Mouse (Mus musculus): ENCODE data around the gene Tmem145.

Tmem145 gene

DNA sequence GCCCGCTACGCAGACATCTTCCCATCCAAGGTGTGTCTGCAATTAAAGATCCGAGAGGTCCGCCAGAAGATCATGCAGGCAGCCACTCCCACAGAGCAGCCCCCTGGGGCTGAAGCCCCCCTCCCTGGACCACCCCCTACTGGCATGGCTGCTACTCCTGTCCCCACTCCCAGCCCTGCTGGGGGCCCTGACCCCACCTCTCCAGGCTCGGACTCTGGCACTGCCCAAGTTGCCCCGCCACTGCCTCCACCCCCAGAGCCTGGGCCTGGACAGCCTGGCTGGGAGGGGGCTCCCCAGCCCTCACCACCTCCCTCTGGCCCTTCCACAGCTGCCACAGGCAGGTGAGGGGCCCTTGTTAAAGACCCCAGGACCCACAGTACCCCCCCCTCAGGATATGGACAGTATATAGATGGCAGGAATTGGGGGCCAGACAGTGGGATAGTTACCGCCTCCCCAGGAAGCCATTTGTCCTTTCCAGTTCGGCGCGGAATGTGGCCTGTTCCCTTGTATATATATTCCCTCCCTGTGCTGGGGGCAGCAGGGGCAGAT lies 12.6 kb upstream of the Tmem145 start:
- DNase-seq (ENCODE audit: extremely low spot score): no peak

DNA sequence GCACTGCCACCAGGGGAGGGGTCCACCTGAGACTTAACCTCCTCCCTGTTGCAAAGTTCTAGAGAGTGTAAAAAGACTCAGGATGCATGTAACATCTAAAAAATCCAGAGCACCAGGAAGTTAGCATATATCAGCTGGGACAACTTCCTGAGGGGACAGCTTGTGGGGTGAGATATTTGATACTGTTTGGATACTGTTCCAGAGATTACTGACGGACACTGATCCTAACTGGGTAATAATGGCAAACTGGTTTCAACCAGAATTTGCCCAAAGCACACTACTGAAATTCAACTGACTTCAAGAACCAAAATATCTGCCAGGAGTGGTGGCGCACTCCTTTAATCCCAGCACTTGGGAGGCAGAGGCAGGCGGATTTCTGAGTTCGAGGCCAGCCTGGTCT lies 11.4 kb upstream of the Tmem145 start:
- DNase-seq (ENCODE audit: extremely low spot score): no peak

DNA sequence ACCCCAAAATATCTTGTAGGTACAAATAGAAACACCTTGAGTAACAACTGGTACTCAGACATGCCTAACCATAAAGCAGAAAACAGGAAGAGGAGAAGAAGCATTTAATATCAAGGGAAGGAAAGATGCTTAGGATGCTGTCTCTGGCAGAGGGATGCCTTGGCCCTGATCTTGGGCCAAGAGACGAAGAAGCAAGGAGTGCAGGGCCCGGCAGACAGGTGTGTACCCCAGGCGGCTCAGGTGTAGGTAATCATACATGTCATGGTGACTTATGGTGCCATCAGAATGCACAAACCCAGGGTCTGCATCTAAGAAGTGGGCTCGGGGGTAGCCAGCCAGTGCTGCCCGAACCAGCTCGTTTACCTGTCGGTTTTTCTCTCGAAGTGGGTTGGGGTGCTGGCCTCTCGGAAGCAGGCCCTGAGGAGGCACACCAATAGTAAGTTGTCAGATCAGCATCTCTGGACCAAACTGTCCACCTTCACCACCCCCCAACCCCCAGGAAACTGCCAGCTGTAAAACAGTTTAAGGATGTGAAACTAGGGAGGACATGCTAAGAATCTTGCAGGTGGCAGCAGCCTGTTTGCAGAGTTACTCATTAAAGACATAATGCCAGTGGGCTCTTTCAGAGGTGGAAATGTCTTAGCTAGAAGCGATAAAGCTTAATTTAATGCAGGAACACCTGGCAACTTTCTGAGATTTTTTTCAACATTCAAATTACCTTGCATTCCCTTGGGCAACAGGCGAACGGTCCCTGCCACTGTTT lies 10.8 kb upstream of the Tmem145 start:
- DNase-seq (ENCODE audit: extremely low spot score): no peak

DNA sequence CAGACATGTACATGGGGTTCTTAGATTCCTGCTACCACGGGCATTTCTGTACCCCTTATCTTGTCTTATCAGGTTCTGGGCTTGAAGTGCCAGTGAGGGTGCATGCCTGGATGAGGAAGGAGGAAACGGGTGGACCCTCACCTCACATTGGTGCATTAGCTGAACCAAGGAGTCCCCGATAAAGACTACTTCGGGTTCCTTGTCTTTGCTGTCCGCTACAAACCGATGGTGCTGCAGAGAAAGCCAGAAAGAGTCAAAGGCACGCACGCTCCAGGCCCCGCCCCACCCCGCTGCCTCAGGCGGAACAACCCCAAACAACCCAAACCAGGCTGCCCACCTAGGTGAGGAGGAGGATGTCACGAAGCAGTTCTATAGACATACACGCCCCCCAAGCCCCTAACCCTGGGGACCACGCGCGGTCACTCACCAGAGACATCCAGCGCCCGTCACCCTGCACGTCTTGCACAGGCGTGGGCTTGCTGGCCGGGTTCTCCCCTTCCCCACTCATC lies 8.9 kb upstream of the Tmem145 start:
- DNase-seq (ENCODE audit: extremely low spot score): no peak

DNA sequence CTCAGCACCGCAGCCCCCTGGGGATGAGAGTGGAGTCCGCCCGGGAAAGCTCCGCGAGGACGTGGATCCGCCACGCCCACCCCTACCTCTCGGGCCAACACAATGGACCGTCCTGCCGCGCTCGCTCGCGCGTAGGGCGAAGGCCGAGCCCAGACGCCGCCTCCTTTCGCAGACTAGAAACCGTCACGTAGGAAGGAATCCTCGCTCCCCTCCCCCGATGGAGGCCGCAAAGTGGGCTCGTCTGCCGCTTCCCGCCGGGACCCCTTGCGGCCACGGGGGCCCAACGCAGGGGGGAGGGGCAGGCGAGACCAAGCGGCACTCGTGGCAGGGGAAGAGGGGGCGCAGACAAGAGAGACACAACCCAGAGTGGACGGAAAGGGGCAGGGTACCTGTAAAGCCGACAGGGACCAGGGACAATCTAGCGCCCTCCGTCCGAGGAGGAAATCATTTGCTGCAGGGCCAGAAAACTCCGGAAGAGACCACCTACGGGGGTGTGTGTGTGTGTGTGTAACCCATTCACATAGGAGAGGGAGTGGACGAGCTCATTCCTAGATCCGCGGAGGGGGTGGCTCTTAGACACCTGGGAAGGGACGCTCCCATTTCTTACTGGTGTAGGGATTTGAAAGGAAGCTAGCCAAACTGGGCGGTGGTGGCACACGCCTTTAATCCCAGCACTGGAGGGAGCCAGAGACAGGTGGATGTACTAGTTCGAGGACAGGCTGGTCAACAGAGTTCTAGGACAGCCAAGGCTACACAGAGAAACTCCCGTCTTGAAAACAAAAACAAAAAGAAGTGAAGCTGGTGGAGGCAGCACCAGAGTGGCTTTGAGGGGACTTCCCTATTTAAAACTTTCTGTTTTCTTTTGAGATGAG lies 8.2 kb upstream of the Tmem145 start, which contains the start of gene Pafah1b3:
Gene Pafah1b3 (minus strand): TSS at position 533 of the 872 bp plus-strand sequence.
- peak; percentile 94 for DNase-seq (ENCODE audit: extremely low spot score)

DNA sequence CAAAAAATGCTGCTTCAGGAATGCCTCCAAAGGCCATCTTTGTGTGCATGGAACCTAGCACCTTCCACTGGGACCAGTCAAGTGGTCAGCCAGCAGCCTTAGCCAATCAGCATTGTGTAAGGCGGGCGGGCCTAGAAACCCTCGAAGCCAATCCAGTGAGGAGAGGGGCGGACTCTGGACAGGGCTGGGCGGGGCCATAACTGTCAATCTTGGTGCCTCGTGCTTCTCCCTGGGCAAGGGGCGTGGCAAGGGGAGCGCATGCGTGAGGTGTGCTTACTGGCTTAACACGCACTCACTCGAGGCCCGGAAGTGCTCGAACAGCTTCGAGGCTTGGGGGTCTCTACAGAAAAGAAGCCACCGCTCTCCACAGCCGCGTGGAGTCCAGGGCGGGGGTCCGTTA lies 4.8 kb upstream of the Tmem145 start, which contains the start of gene Prr19:
Gene Prr19 (plus strand): TSS at position 349 of the 400 bp plus-strand sequence.
- peak; percentile 66 for DNase-seq (ENCODE audit: extremely low spot score)

DNA sequence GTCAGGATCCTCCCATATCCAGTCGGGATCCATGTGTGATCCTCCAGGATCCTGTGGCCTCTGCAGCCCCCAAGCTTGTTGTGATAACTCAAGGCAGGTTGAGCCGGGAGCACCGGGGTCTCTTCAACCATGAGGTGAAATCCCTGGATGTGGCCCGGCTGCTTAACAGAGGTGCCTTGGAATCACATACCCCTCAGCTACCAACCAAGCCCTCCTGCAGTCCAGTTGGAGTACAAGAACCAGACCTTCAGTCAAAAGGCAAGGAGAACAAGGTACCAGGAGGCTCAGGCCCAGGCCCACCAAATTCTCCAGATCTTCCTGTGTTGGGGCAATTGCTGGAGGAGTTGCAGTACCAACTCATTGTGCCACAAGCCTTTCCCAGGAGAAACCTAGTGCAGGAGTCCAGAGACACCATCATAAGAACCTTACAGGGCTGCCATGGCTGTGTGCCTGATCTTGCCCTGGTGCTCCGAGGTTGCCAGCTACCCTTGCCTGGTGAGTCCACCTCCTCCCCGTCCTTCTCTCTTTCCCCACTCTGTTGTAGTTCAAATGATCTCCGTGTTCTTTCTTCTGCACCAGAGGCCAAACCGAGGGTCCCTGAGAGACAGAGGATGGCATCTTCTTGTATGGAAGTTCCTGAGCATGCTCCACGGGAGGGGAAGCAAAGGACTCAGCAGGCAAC lies 2.8 kb upstream of the Tmem145 start:
- no peak for DNase-seq (ENCODE audit: extremely low spot score)

DNA sequence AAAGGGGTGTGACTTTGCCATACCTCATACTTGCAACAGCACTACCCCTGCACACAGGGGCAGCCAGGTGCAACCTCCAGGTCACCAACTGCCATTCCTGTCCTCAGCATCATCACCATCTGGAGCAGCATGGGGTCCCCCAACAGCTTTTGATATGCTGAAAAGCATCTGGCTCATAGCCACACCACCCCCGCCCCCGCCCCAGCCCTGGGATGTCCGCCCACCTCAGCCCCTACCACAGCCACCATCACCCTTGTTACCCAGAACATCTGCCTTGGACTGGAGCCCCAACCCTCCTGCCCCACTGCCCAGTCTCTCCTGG lies 2.3 kb upstream of the Tmem145 start:
- no peak for DNase-seq (ENCODE audit: extremely low spot score)

DNA sequence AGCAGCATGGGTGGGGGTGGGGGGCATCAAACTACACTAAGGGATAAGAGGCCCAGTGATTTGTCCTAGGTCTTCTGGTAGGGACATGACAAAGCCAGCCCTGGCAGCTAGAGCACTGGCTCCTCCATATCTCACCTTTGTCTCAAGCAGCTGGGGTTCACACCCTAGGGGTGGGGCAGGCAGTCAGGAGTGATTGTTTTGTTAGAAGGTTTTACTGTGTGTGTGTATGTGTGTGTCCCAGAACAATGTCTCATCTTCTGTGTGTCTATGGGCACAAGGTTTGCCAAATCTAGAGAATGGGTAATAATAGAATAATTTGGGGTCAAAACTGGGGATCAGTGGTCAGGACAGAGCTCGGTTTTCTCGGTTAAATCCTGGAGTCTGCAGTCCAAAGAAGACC lies 425 bp upstream of the Tmem145 start:
- DNase-seq (ENCODE audit: extremely low spot score): no peak

DNA sequence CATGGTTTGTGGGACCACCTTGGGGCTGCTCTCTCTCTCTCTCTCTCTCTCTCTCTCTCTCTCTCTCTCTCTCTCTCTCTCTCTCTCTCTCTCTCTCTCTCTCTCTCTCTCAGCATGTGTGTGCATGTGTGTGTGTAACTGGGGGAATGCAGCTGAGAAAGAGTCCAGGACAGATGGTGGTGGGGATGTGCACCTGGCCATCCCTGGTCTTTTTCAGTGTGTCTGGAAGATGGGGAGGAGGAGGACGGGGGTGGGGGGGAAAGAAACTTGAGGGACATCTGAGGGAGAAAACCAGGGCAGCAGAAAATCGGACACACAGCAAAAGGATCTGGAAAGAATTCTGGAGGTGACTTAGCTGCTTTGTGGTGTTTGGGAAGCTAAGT lies 699 bp downstream of the Tmem145 start:
- no peak for DNase-seq (ENCODE audit: extremely low spot score)

DNA sequence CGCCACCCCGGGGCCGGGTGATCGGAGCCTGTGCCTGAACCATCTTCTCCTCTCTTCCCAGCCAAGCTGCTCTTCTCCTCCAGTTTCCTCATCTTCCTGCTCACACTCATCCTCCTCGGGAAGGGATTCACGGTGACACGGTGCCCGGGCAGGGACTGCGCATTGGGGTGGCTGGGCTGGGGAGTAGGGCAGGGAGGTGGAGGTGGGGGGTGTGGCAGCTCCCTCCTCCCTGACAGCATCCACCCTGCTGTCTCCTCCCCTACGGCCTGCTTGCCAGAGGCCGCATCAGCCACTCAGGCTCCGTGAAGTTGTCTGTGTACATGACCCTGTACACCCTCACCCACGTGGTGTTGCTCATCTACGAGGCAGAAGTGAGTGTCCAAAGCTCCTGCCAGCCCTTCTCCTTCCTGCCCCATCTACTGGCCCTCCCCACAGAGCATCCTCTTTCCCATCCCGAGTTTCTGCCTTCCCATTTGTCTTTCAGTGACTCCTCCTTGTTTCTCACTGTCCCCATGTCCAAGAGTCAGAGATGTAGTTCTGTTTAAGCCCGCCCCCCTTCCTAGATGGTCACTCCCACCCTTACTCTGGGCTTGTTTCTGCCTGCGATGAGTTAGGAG lies 2.9 kb downstream of the Tmem145 start:
- no peak for DNase-seq (ENCODE audit: extremely low spot score)

DNA sequence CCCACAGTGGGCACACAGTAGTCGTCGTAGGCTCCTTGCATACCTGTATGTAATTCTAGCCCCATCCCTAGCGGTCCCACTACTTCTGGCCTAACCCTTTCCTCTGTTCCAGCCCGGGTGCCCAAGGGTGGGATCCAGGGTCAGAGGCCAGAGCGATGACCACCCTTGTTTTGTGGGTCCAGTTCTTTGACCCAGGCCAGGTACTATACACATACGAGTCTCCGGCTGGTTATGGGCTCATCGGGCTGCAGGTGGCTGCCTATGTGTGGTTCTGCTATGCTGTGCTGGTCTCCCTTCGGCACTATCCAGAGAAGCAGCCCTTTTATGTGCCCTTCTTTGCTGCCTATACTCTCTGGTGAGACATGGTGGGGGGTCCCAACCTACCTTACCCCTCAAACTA lies 3.5 kb downstream of the Tmem145 start:
- no peak for DNase-seq (ENCODE audit: extremely low spot score)

DNA sequence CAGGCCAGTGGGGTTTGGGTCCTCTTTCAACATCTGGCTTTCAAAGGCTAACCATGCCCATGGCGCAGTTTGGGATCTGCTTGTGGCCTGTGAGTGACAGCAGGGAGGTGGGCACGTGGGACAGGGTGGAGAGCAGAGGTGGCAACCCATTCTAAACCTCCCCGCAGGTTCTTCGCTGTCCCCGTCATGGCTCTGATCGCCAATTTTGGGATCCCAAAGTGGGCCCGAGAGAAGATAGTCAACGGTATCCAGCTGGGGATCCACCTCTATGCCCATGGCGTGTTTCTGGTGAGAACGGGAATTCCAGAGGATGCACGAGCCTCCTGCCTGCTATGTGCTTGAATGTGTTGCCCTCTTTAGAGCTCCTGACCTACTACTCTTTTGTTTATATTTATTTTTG lies 5.3 kb downstream of the Tmem145 start:
- DNase-seq (ENCODE audit: extremely low spot score): no peak

DNA sequence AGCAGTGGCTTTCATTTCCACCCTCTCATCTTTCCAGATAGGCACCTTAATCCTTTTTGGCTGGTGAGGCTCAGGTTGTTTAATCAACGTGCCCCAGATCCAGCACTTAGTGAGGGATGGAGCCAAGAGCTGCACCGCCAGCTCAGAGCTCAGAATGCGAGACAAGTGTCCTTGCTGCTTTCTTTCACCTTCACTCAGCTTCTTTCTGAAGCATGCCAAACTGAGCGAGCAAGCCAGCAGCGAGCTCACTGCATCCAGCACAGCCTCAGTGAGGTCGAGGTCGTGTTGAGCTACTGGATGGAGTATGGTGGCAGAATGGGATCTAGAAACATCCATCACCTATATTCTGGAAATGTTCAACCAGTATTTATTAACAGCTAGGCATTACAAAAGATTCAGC lies 7.4 kb downstream of the Tmem145 start:
- DNase-seq (ENCODE audit: extremely low spot score): no peak

DNA sequence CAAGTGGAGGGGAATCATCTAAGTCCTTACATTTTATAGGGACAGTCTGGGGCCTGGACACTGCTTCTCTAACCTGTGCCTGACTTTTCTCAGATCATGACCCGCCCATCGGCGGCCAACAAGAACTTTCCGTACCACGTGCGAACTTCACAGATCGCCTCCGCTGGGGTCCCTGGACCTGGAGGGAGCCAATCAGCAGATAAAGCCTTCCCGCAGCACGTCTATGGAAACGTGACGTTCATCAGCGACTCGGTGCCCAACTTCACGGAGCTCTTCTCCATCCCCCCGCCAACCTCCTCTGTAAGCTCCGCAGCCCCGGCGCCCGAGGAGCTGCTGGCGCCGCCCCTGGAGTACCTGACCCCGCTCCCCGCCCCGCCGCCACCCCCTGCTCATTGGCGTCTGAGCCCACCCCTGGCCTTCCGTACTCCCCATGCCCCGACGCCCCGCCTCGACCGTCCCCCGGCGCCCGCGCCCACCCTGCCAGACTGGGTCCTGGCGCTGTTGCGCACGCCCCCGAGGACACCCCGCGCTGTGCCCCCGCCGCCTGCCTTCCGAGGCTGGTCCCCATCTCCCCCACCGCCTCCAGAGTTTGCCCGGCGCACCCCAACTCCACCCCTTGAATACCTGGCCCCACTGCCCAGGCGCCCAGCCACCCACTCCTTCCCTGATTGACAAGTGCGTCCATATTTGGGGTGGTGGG lies 8.8 kb downstream of the Tmem145 start:
- DNase-seq (ENCODE audit: extremely low spot score): peak; percentile 25

DNA sequence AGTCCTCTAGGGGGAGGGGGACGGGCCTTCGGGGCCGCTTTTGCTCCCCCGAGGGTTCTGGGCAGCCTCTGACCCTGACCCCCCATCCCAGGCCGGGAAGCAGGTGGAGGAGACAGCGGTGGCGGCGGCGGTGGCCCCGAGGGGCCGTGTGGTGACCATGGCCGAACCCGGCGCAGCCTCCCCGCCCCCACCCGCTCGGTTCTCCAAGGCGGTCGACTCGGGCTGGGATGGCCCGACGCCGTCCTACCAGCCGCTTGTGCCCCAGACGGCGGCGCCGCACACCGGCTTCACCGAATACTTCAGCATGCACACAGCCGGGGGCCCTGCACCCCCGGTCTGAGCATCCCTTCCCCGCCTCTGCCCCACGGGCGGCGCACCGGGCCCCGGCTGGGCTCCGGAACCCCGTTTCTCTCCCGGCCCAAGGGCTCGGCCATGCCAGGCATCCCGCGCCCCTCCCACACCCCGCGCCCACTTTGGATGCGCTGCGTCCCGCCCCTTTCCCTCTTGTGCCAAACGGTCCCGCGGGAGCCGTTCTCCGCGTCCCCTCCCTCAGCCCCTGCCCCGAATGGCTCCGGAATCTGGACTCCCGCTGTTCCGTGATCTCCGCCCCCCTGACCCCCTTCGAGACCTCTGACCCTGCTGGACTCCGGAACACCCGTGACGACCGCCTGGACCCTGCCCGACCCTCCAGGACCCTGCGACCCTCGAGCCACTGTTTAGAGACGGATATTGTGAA lies 9.6 kb downstream of the Tmem145 start:
- peak; percentile 60 for DNase-seq (ENCODE audit: extremely low spot score)

DNA sequence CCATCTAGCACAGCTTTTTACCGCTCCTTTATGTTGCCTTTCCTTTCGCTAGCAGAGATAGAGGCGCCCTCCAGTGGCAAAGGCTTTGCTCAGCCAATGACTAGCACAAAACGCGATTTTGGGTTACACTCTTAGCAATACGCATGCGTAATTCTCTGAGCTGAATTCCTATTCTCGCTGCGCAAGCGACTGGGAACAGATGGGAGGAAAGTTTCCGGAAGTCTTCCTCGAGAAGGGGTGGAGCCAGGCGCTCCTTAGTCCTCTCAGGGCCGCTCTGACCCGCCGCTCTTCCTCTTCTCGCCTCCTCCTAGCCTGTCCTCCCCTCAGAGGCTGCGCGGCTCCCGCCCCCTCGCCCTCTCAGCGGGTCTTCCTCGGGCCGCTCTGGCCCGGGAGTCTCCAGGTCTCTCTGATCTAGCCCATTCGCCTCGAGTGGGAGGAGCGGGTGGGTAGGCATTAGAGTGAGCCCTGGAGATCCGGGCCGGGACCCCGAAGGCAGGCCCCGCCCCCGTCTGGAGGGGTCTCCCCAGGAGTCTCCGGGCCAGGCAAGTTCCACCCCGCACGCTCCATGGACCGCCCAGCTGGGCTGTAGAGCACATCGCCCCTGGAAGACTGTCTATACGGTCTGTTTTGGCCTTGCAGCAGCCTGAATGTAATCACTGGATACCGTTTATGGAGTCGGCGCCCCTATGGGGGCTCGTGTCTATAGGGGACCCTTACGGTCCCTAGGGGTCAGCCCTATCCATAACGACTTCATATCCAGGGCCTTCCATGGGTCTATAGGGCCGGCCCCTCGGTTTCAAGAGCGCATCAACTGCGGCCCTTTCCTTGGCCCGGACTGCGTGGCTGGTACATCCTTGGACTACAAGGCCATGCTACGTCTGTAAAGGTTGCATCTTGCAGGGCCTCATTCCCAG lies 10.9 kb downstream of the Tmem145 start, which contains the start of gene Megf8:
Gene Megf8 (plus strand): TSS at position 633 of the 914 bp plus-strand sequence.
- peak; percentile 95 for DNase-seq (ENCODE audit: extremely low spot score)

DNA sequence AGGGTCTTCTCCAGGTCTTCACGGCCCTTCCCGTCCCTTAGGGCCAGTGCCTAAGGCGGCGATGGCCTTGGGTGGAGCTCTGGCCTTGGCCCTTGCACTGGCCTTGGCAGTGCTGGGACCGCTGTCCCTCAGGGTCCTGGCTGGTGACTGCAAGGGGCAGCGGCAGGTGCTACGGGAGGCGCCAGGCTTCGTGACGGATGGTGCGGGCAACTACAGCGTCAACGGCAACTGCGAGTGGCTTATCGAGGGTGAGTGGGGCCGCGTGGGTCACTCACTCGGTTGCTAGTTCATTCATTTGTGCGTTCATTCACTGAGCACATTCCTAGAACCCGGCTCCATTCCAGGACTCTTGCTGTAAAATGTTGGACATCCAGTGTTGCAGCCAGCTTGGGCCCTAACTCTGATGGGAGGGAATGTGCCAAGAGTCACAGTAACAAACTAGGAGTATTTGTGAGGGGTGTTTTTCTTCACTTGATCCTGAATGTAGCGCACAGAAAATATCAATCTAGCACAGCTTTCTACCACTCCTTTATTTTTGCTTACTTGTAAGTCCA lies 11.6 kb downstream of the Tmem145 start:
- DNase-seq (ENCODE audit: extremely low spot score): no peak

DNA sequence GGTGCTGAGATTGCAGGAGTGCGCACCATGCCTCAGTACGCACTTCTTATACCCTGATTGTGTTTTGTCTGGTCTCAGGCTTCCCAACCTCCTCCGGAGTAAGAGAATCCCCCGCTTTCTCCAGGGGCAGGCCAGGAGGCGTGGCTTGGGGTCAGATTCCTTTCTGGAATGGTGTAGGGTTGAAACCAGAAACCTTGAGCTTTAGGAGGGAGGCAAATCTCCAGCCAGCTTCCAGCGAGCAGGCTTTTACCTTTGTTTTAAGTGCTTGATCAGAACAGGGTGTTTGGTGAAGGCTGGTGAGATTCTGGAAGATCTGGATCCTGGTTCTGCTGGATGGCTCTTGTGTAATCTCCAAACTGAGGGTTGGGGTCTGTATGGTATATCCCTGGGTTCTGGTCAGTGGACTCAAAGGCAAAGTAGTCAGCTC lies 16.2 kb downstream of the Tmem145 start:
- peak; percentile 88 for DNase-seq (ENCODE audit: extremely low spot score)

All from embryo, embryonic 9.5 days (tissue).